Mouse (Mus musculus) olfactory bulb, adult 2 months (tissue): ENCODE measurements around the gene Gm10644.
A peak's percentile ranks its signal among the peaks of the same experiment; 100 is the strongest.

ENCODE experiments used
- CTCF ChIP-seq: fragments of 200-500 bp; IDR thresholded peaks from 2 replicates; pipeline ENCODE4 v1.5.1; 2012; ENCODE audit warnings: low read depth, mild to moderate bottlenecking, low read length, moderate library complexity; ENCODE audit not compliant: insufficient read depth
- POLR2A ChIP-seq: fragments of 200-500 bp; IDR thresholded peaks from 2 replicates; pipeline ENCODE4 v1.6.1; 2012; ENCODE audit warnings: mild to moderate bottlenecking, low read depth, low read length, moderate library complexity; ENCODE audit not compliant: insufficient read depth

DNA sequence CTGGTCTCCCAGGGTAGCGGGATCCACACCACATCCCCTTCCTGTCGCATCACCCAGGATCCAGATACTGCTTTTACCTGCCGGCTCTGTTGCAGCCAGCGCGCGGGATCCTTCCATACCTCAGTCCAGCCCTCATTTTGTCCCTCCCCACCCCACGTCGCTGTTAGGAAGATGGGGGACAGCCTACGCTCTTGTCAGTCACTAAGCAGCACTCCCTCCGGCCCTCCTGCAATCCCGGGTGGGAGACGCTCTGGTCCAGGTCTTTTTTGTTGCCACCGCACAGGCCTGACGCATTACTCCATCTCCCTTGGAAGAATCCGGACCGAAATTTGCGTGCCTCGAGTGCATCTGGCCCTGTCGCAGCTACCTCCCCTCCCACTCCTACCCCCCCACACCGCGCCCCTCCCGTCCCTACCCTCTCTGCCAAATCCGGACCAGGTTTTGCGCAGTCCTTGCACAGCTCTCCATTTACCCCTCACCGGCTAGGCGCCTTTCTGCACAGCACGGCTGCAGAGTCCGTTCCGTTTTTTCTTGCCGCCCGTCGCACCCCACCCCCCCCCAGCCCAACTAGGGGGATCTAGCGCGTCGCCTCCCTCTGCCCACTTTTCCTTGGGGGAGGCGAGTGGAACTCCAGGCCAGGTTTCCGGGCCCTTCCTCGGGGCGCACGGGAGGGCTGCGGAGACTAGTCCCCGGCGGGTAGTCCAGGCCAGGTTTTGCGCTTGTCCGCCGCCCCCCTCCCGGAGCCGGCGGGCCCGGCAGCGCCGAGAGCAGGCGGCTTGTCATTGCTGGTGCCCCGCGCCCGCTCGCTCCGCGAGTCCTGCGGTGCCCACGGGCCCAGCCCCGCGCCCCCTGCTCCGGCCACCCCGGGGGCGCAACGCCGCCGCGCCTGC lies 55.4 kb downstream of the Gm10644 start, which contains the start of gene Adgrl1:
- TF ChIP-seq CTCF (no peak), POLR2A (peak; percentile 87)
